Mouse (Mus musculus) midbrain, embryonic 13.5 days (tissue): ENCODE measurements around the gene Cntnap5a. TPM values are rescaled to one million over a fixed set of nuclear protein-coding genes. Genes with fewer than 3 reads are reported as not detected.

Experiments used
- ATAC-seq: fragments of 200-750 bp; cut with Nextera tagmentation; 2 replicates; pipeline ENCODE4 v1.8.0; 2017; ENCODE audit warnings: mild to moderate bottlenecking, moderate TSS enrichment, moderate library complexity
- H3K27ac ChIP-seq: fragments of 300-500 bp; sonication (generic); 2 replicates; pipeline ENCODE4 v1.5.1; 2015; ENCODE audit warnings: inconsistent platforms, mild to moderate bottlenecking, moderate library complexity
- H3K27me3 ChIP-seq: fragments of 300-500 bp; sonication (generic); 2 replicates; pipeline ENCODE4 v1.6.1; 2015; ENCODE audit warnings: mild to moderate bottlenecking, inconsistent platforms
- H3K36me3 ChIP-seq: fragments of 300-500 bp; sonication (generic); 2 replicates; pipeline ENCODE4 v1.6.1; 2015; ENCODE audit warnings: mild to moderate bottlenecking, inconsistent platforms
- H3K4me1 ChIP-seq: fragments of 300-500 bp; sonication (generic); replicated peaks from 2 replicates; pipeline ENCODE4 v1.6.1; 2015; ENCODE audit warnings: inconsistent platforms
- H3K4me2 ChIP-seq: fragments of 300-500 bp; sonication (generic); replicated peaks from 2 replicates; pipeline ENCODE4 v1.6.1; 2015; ENCODE audit warnings: moderate library complexity, mild to moderate bottlenecking, inconsistent platforms
- H3K4me3 ChIP-seq: fragments of 300-500 bp; sonication (generic); replicated peaks from 2 replicates; pipeline ENCODE4 v1.5.1; 2015; ENCODE audit warnings: mild to moderate bottlenecking, inconsistent platforms
- H3K9ac ChIP-seq: fragments of 300-500 bp; sonication (generic); replicated peaks from 2 replicates; pipeline ENCODE4 v1.6.1; 2015; ENCODE audit warnings: mild to moderate bottlenecking, inconsistent platforms
- H3K9me3 ChIP-seq: fragments of 300-500 bp; sonication (generic); 2 replicates; pipeline ENCODE4 v1.6.1; 2016; ENCODE audit warnings: mild to moderate bottlenecking, inconsistent platforms
- WGBS: fragments of 180-500 bp; shearing (Covaris S2); methylation state at CpG from one replicate; pipeline ENCODE4 v1.1.7; 2015; 5-methylcytosine and 5-hydroxymethylcytosine counted together
- polyA plus RNA-seq: library from polyadenylated mRNA; unstranded; fragments of >200 nt; fragmentation: Nextera tagmentation; extraction: Ambion mirVana; gene quantifications from 2 replicates; pipeline ENCODE4 v1.2.1, GENCODE M21; 2015

The Cntnap5a gene
- polyA plus RNA-seq, 1 experiment from 2014 or later: 1.3 TPM

- Histone ChIP-seq H3K4me3 (no peak overlapping the region), H3K27me3 (no peaks in the 10 kb centered on the region), H3K27ac (no peak overlapping the region), H3K36me3 (no peaks in the 10 kb centered on the region), H3K4me2 (no peak overlapping the region), H3K9ac (no peak overlapping the region), H3K9me3 (peaks cover 4% of the 10 kb centered on the region; the same call in 1 of the 2 replicates), H3K4me1 (no peaks in the 10 kb centered on the region)
- ATAC-seq: no peak
These were observed 596.6 kb downstream of the Cntnap5a start for GRCm38 (mm10) chr1:116281144-116281543.

DNA sequence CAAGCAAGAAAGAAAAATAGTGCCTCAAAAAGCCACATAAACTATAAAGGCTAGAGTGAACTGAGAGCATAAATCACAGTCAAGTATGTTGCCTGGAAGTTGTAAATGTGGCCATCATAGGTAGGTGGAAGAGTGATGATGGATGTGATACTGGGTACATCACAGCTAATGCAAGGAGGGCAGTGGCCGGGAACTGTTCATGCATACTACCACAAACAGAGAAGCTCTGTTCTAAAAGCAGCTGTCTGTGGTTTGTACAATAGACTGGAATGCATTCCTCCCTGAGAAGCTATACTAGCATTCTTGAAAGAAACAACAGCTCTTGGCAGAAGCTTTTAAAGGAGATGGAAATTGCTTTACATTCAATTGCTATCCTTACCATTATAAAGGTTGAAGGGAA lies 599.4 kb downstream of the Cntnap5a start:
- no peaks in the 10 kb centered on the region for H3K9me3 ChIP-seq
- no peaks in the 10 kb centered on the region for H3K36me3 ChIP-seq
- ATAC-seq: no peak
- H3K4me1 ChIP-seq: no peaks in the 10 kb centered on the region
- H3K27me3 ChIP-seq: no peaks in the 10 kb centered on the region
- H3K9ac ChIP-seq: no peak overlapping the region
- H3K4me3 ChIP-seq: no peak overlapping the region
- 36% methylated on average over 1 of the region's 1 CpGs for WGBS
- H3K27ac ChIP-seq: no peak overlapping the region
- H3K4me2 ChIP-seq: no peak overlapping the region

- Histone ChIP-seq H3K4me3 (no peak overlapping the region), H3K27me3 (no peaks in the 10 kb centered on the region), H3K9me3 (no peaks in the 10 kb centered on the region), H3K4me2 (no peak overlapping the region), H3K4me1 (no peaks in the 10 kb centered on the region), H3K36me3 (no peaks in the 10 kb centered on the region), H3K9ac (no peak overlapping the region), H3K27ac (no peak overlapping the region)
- no peak for ATAC-seq
- WGBS: 63% methylated on average over 3 of the region's 3 CpGs
These were observed 622.0 kb downstream of the Cntnap5a start for GRCm38 (mm10) chr1:116306555-116306954.

GRCm38 (mm10) chr1:116311512-116311911 lies 627.0 kb downstream of the Cntnap5a start:
- Histone ChIP-seq H3K4me2 (no peak overlapping the region), H3K27ac (no peak overlapping the region), H3K36me3 (no peaks in the 10 kb centered on the region), H3K9ac (no peak overlapping the region), H3K4me1 (no peaks in the 10 kb centered on the region), H3K9me3 (no peaks in the 10 kb centered on the region), H3K4me3 (no peak overlapping the region), H3K27me3 (no peaks in the 10 kb centered on the region)
- WGBS: 70% methylated on average over 3 of the region's 3 CpGs
- ATAC-seq: no peak

DNA sequence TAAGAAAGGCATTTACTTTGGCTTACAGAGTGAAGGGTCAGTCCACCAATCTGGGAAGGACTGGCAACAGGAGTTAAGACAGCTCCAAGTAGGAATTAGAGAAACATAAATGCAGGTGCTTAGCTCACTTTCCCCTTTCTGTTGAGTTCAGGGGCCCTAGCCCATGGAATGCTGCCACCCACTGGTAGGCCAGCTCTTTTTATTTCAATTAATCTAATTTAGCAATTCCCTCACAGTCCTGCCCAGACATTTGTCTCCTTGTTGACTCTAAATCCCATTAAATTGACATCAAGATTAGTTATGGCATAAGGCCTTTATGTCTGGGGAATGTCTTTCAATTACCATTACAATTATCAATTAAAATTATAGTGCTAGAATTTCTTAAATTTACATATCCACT lies 628.7 kb downstream of the Cntnap5a start:
- H3K27ac ChIP-seq: no peak overlapping the region
- no peaks in the 10 kb centered on the region for H3K9me3 ChIP-seq
- H3K36me3 ChIP-seq: no peaks in the 10 kb centered on the region
- H3K4me3 ChIP-seq: no peak overlapping the region
- no peak for ATAC-seq
- H3K27me3 ChIP-seq: no peaks in the 10 kb centered on the region
- H3K4me2 ChIP-seq: no peak overlapping the region
- no peaks in the 10 kb centered on the region for H3K4me1 ChIP-seq
- no peak overlapping the region for H3K9ac ChIP-seq

GRCm38 (mm10) chr1:116324505-116324904 lies 639.9 kb downstream of the Cntnap5a start:
- Histone ChIP-seq H3K27me3 (no peaks in the 10 kb centered on the region), H3K4me2 (no peak overlapping the region), H3K4me1 (no peaks in the 10 kb centered on the region), H3K4me3 (no peak overlapping the region), H3K36me3 (no peaks in the 10 kb centered on the region), H3K27ac (no peak overlapping the region), H3K9me3 (no peaks in the 10 kb centered on the region), H3K9ac (no peak overlapping the region)
- ATAC-seq: no peak

DNA sequence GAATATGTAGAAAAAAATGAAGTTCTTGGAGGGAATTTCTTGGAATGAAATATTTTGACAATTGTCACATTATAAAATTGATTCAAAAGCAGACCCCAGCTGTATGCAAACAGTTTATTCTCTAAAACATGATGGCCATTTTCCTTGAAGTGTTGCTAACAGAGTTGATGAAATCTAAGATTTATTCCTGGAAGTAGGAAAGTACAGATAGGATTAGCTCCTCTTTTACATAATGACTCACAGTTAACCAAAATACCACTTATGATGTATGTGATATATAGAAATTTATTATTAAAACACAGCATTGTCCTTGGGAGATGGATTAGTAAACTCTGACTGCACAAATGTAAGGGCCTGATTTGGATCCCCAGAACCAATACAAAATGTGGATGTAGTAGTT lies 669.1 kb downstream of the Cntnap5a start:
- no peak overlapping the region for H3K4me2 ChIP-seq
- H3K9me3 ChIP-seq: no peaks in the 10 kb centered on the region
- H3K4me3 ChIP-seq: no peak overlapping the region
- no peak for ATAC-seq
- no peaks in the 10 kb centered on the region for H3K27me3 ChIP-seq
- no peaks in the 10 kb centered on the region for H3K36me3 ChIP-seq
- no peak overlapping the region for H3K27ac ChIP-seq
- H3K4me1 ChIP-seq: no peaks in the 10 kb centered on the region
- H3K9ac ChIP-seq: no peak overlapping the region

- H3K4me3 ChIP-seq: no peak overlapping the region
- ATAC-seq: peak; percentile 63; the same call in 1 of the 2 replicates
- H3K9me3 ChIP-seq: no peaks in the 10 kb centered on the region
- no peak overlapping the region for H3K4me2 ChIP-seq
- no peak overlapping the region for H3K9ac ChIP-seq
- peaks cover 11% of the 10 kb centered on the region for H3K4me1 ChIP-seq
- H3K27ac ChIP-seq: no peak overlapping the region
- H3K36me3 ChIP-seq: no peaks in the 10 kb centered on the region
- WGBS: 29% methylated on average over 2 of the region's 2 CpGs
- no peaks in the 10 kb centered on the region for H3K27me3 ChIP-seq
These were observed 681.0 kb downstream of the Cntnap5a start for GRCm38 (mm10) chr1:116365606-116366005.

- no peak for ATAC-seq
- H3K27me3 ChIP-seq: no peaks in the 10 kb centered on the region
These were observed 681.6 kb downstream of the Cntnap5a start for GRCm38 (mm10) chr1:116366171-116366570.

DNA sequence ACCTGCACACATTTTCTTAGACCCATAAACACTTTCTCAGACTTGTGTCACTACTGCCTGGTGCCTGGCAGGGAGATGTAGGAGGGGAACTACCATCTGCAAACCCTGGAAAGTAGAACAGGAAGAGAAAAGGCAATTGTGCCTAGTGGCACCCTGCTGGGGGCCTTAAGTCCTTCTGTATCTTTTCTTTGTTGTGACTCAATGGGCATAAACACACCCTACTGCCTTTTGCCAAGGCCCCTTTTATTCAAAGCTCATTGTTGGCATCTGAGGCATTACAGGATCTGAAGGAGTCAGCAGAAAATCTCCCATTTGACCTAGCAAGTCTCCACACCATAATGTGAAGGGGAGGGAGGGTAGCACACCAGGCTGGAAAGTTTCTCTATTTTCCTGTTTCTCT lies 682.2 kb downstream of the Cntnap5a start:
- Histone ChIP-seq H3K27me3 (no peaks in the 10 kb centered on the region), H3K36me3 (no peaks in the 10 kb centered on the region), H3K4me2 (no peak overlapping the region), H3K9me3 (no peaks in the 10 kb centered on the region), H3K9ac (no peak overlapping the region), H3K4me1 (peaks cover 11% of the 10 kb centered on the region), H3K4me3 (no peak overlapping the region), H3K27ac (no peak overlapping the region)
- peak; percentile 44; the same call in 1 of the 2 replicates for ATAC-seq

More at GRCm38 (mm10) chr1:116366171-116366570, 681.6 kb downstream of the Cntnap5a start:
- WGBS: 6% methylated on average over 2 of the region's 2 CpGs
- Histone ChIP-seq H3K4me3 (no peak overlapping the region), H3K4me2 (no peak overlapping the region), H3K27ac (no peak overlapping the region), H3K4me1 (peaks cover 11% of the 10 kb centered on the region), H3K36me3 (no peaks in the 10 kb centered on the region), H3K9ac (no peak overlapping the region), H3K9me3 (no peaks in the 10 kb centered on the region)

DNA sequence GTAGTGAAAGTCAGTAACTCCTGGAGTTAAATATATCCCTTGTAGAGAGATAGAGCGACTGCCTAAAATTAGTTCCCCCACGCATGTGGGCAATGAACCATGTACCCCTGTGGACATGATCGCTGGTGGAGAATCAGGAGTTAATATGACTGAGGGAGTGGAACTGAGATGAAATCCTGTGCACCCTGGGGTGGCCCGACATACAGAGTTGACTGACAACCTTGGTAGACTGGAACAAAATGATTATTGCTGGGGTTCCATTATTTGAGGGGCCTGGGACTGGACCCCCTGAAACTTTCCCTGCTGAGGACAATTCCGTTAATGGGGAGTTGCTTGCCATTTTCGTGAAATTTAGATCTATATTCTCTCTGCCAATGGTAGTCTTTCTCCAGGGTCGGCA lies 683.0 kb downstream of the Cntnap5a start:
- WGBS: 23% methylated on average over 7 of the region's 7 CpGs
- H3K36me3 ChIP-seq: no peaks in the 10 kb centered on the region
- H3K4me3 ChIP-seq: no peak overlapping the region
- H3K27me3 ChIP-seq: no peaks in the 10 kb centered on the region
- H3K4me1 ChIP-seq: peaks cover 11% of the 10 kb centered on the region
- H3K9me3 ChIP-seq: no peaks in the 10 kb centered on the region
- peak; percentile 61; the same call in 1 of the 2 replicates for ATAC-seq
- no peak overlapping the region for H3K4me2 ChIP-seq
- no peak overlapping the region for H3K27ac ChIP-seq
- no peak overlapping the region for H3K9ac ChIP-seq

DNA sequence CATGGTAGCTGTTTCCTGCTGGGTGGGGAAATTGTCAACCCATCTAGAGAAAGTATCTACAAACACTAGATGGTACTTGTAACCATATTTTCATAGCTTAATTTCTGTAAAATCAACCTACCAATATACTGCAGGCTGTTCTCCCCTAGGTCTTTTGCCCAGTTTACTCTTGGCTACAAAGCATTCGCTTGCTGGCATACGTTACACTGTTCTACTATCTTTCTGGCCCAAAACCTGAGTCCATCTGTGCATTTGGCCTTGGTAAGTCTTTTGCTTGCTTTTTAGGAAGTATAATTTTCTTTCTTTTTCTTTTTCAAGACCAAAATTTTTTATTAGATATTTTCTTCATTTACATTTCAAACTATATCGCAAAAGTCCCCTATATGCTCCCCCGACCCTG lies 686.3 kb downstream of the Cntnap5a start:
- no peak overlapping the region for H3K9ac ChIP-seq
- no peak overlapping the region for H3K4me3 ChIP-seq
- WGBS: 97% methylated on average over 4 of the region's 4 CpGs
- no peak overlapping the region for H3K27ac ChIP-seq
- no peak overlapping the region for H3K4me2 ChIP-seq
- H3K9me3 ChIP-seq: no peaks in the 10 kb centered on the region
- no peak for ATAC-seq
- no peaks in the 10 kb centered on the region for H3K27me3 ChIP-seq
- no peaks in the 10 kb centered on the region for H3K36me3 ChIP-seq
- peaks cover 11% of the 10 kb centered on the region for H3K4me1 ChIP-seq

DNA sequence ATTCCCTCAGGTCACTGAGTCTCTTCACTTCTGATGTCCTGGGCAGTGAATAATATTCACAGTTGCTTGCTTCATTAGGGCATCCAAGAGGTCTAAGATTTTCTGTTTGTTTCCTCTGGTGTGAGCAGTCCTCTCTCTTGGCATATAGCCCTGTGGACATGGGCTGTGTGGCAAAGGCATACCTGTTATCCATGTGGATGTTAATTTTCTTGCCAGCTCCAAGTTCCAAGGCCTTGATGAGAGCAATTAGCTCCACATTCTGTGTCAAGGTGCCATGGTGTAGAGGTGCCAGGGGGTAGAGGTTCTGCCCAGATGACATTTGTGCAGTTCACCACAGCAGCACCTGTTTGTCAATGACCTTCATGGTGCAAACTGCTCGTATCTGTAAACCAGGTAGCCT lies 689.0 kb downstream of the Cntnap5a start:
- Histone ChIP-seq H3K4me2 (no peak overlapping the region), H3K36me3 (no peaks in the 10 kb centered on the region), H3K9me3 (no peaks in the 10 kb centered on the region), H3K4me3 (no peak overlapping the region), H3K27me3 (no peaks in the 10 kb centered on the region), H3K27ac (no peak overlapping the region), H3K9ac (no peak overlapping the region), H3K4me1 (no peaks in the 10 kb centered on the region)
- 81% methylated on average over 1 of the region's 1 CpGs for WGBS
- no peak for ATAC-seq
